Mouse (Mus musculus): Measurements from ENCODE around the gene Gpsm2. TPM values are rescaled to one million over a fixed set of nuclear protein-coding genes. Genes with fewer than 3 reads are reported as not detected.
A peak's percentile ranks its signal among the peaks of the same experiment; 100 is the strongest.
"Not testable (repeated sequence)": the region's sequence is repeated elsewhere in the genome, so short reads cannot be mapped to it uniquely, and the experiment has no call there.

Gpsm2 gene
- polyA plus RNA-seq, 1 experiment from 2014 or later = 31.3 TPM

DNA sequence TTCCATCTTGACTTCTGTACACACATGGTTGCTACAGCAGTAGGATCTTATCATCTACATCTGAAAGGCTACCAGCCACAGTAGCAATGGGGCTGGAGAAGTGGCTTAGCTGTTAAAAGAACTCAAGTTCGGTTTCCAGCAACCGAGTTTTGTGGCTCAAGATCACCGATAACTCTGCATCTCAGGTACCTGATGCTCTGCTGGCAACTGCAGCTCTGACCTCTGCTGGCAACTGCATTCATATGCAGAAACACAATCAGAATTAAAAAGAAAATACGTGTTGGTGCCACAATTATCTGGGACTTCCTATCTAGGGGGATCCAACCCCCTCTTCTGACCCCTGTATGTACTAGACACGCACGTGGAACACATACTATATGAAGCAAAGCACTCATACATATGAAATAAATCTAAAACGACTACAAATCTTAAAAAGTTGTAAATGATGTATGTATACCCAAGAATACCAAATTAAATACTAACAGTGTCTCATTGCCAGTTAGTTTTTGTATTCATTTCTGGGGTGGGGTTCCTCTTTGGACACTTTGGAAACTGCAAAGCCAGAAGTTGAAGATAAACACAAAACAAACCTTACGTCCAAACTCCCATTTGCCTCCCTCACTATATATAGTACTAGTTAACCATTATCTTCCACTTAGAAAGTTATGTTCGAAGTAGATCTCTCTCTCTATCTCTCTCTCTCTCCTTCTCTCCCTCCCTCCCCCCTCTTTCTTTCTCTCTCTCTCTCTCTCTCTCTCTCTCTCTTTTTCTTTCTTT is 69.1 kb downstream of the Gpsm2 start:
- no peak for ATAC-seq (ENCODE audit: low read depth)
- no peak overlapping the region for H3K27ac ChIP-seq (replicated peaks)
- no peak overlapping the region for H3K4me3 ChIP-seq
- peaks cover 14% of the 10 kb centered on the region for H3K4me1 ChIP-seq (replicated peaks)
- H3K36me3 ChIP-seq = no peaks in the 10 kb centered on the region
- no peak overlapping the region for H3K9ac ChIP-seq
- WGBS = 29% methylated on average over 9 of the region's 9 CpGs
- H3K27me3 ChIP-seq = no peaks in the 10 kb centered on the region
- no peaks in the 10 kb centered on the region for H3K9me3 ChIP-seq
- peak overlapping the region; percentile 27 for H3K4me2 ChIP-seq

- H3K9me3 ChIP-seq; H3K27ac ChIP-seq (replicated peaks); H3K9ac ChIP-seq; H3K4me3 ChIP-seq; H3K27me3 ChIP-seq; H3K4me1 ChIP-seq (replicated peaks); H3K4me2 ChIP-seq; ATAC-seq (ENCODE audit: low read depth): not testable (repeated sequence)
- peaks cover 33% of the 10 kb centered on the region for H3K36me3 ChIP-seq
- WGBS = 52% methylated on average over 5 of the region's 5 CpGs
Observed at GRCm38 (mm10) chr3:108647681-108648080, 74.4 kb downstream of the Gpsm2 start.

GRCm38 (mm10) chr3:108646036-108646435 is 76.1 kb downstream of the Gpsm2 start:
- ATAC-seq (ENCODE audit: low read depth) = no peak
- WGBS = 46% methylated on average over 7 of the region's 7 CpGs
- Histone ChIP-seq H3K27me3 (no peaks in the 10 kb centered on the region), H3K9me3 (no peaks in the 10 kb centered on the region), H3K9ac (no peak overlapping the region), H3K36me3 (peaks cover 38% of the 10 kb centered on the region), H3K4me2 (no peak overlapping the region), H3K4me3 (no peak overlapping the region), H3K4me1 (replicated peaks) (no peaks in the 10 kb centered on the region), H3K27ac (replicated peaks) (no peak overlapping the region)

- peaks cover 40% of the 10 kb centered on the region for H3K36me3 ChIP-seq
- no peak overlapping the region for H3K4me2 ChIP-seq
- whole genome bisulfite sequencing = 94% methylated on average over 3 of the region's 3 CpGs
- no peak for ATAC-seq (ENCODE audit: low read depth)
- H3K27me3 ChIP-seq = no peaks in the 10 kb centered on the region
- H3K4me1 ChIP-seq (replicated peaks) = no peaks in the 10 kb centered on the region
- H3K4me3 ChIP-seq = no peak overlapping the region
- no peak overlapping the region for H3K27ac ChIP-seq (replicated peaks)
- no peaks in the 10 kb centered on the region for H3K9me3 ChIP-seq
- no peak overlapping the region for H3K9ac ChIP-seq
Observed at GRCm38 (mm10) chr3:108644856-108645255, 77.3 kb downstream of the Gpsm2 start.

- WGBS = 87% methylated on average over 4 of the region's 4 CpGs
- Histone ChIP-seq H3K4me3 (no peak overlapping the region), H3K27ac (replicated peaks) (no peak overlapping the region), H3K27me3 (no peaks in the 10 kb centered on the region), H3K9me3 (no peaks in the 10 kb centered on the region), H3K4me2 (no peak overlapping the region), H3K4me1 (replicated peaks) (no peaks in the 10 kb centered on the region), H3K36me3 (peaks cover 54% of the 10 kb centered on the region), H3K9ac (no peak overlapping the region)
- no peak for ATAC-seq (ENCODE audit: low read depth)
Observed at GRCm38 (mm10) chr3:108640998-108641397, 81.1 kb downstream of the Gpsm2 start.

GRCm38 (mm10) chr3:108639412-108639811 is 82.7 kb downstream of the Gpsm2 start:
- no peaks in the 10 kb centered on the region for H3K9me3 ChIP-seq
- ATAC-seq (ENCODE audit: low read depth) = no peak
- H3K36me3 ChIP-seq = peaks cover 47% of the 10 kb centered on the region
- 62% methylated on average over 4 of the region's 4 CpGs for WGBS
- H3K4me1 ChIP-seq (replicated peaks) = no peaks in the 10 kb centered on the region
- no peak overlapping the region for H3K4me3 ChIP-seq
- H3K27ac ChIP-seq (replicated peaks) = no peak overlapping the region
- no peak overlapping the region for H3K4me2 ChIP-seq
- H3K27me3 ChIP-seq = no peaks in the 10 kb centered on the region
- no peak overlapping the region for H3K9ac ChIP-seq

GRCm38 (mm10) chr3:108634761-108635160 is 87.3 kb downstream of the Gpsm2 start:
- Histone ChIP-seq H3K27ac (replicated peaks) (no peak overlapping the region), H3K4me2 (no peak overlapping the region), H3K9ac (no peak overlapping the region), H3K9me3 (no peaks in the 10 kb centered on the region), H3K27me3 (no peaks in the 10 kb centered on the region), H3K4me1 (replicated peaks) (no peaks in the 10 kb centered on the region), H3K36me3 (peaks cover 37% of the 10 kb centered on the region), H3K4me3 (no peak overlapping the region)
- WGBS = 89% methylated on average over 5 of the region's 5 CpGs
- ATAC-seq (ENCODE audit: low read depth) = no peak

Other genes starting within 250 kb of the Gpsm2 start
- gene 1700013F07Rik, start 188.2 kb downstream of the Gpsm2 start, polyA plus RNA-seq (2015; fragmentation: Nextera tagmentation; extraction: Ambion mirVana) = 0.42 TPM in 1 of 2 replicates, not detected in the other
- 6.9 and 10.6 TPM in 2 replicates for gene 5330417C22Rik, start 185.8 kb downstream of the Gpsm2 start, polyA plus RNA-seq (2015; fragmentation: Nextera tagmentation; extraction: Ambion mirVana)
- 57.2 and 58.4 TPM in 2 replicates for gene Tmem167b, start 159.8 kb downstream of the Gpsm2 start, polyA plus RNA-seq (2015; fragmentation: Nextera tagmentation; extraction: Ambion mirVana)
- gene Taf13, start 150.6 kb downstream of the Gpsm2 start, polyA plus RNA-seq (2015; fragmentation: Nextera tagmentation; extraction: Ambion mirVana) = 71.4 and 76.0 TPM in 2 replicates
- 78.2 and 85.0 TPM in 2 replicates for gene Wdr47, start 131.0 kb downstream of the Gpsm2 start, polyA plus RNA-seq (2015; fragmentation: Nextera tagmentation; extraction: Ambion mirVana)
- gene Clcc1, start 68.4 kb downstream of the Gpsm2 start, polyA plus RNA-seq (2015; fragmentation: Nextera tagmentation; extraction: Ambion mirVana) = 41.8 and 47.4 TPM in 2 replicates
- gene Aknad1, start 17.3 kb upstream of the Gpsm2 start, polyA plus RNA-seq (2015; fragmentation: Nextera tagmentation; extraction: Ambion mirVana) = 0.10 TPM in 1 of 2 replicates, not detected in the other
- gene Stxbp3, start 118.2 kb upstream of the Gpsm2 start, polyA plus RNA-seq (2015; fragmentation: Nextera tagmentation; extraction: Ambion mirVana) = 15.9 and 19.2 TPM in 2 replicates
- gene Fndc7, start 167.7 kb upstream of the Gpsm2 start, polyA plus RNA-seq (2015; fragmentation: Nextera tagmentation; extraction: Ambion mirVana) = 0.28 TPM in 1 of 2 replicates, not detected in the other
- gene Prpf38b, start 189.4 kb upstream of the Gpsm2 start, polyA plus RNA-seq (2015; fragmentation: Nextera tagmentation; extraction: Ambion mirVana) = 63.6 and 79.4 TPM in 2 replicates
- gene Henmt1, start 217.6 kb upstream of the Gpsm2 start, polyA plus RNA-seq (2015; fragmentation: Nextera tagmentation; extraction: Ambion mirVana) = 1.7 and 2.7 TPM in 2 replicates
- 1.1 TPM in 1 of 2 replicates, not detected in the other for gene Gm9857, start 218.1 kb upstream of the Gpsm2 start, polyA plus RNA-seq (2015; fragmentation: Nextera tagmentation; extraction: Ambion mirVana)

Data from neural tube, embryonic 13.5 days (tissue).